Mouse (Mus musculus): ENCODE measurements at regions not wholly inside any gene's neighbourhood (a gene's known extent, or its start where the extent isn't known, plus 50 kb on each side); places are given as distances from the start of the nearest gene placed in this dataset.

DNA sequence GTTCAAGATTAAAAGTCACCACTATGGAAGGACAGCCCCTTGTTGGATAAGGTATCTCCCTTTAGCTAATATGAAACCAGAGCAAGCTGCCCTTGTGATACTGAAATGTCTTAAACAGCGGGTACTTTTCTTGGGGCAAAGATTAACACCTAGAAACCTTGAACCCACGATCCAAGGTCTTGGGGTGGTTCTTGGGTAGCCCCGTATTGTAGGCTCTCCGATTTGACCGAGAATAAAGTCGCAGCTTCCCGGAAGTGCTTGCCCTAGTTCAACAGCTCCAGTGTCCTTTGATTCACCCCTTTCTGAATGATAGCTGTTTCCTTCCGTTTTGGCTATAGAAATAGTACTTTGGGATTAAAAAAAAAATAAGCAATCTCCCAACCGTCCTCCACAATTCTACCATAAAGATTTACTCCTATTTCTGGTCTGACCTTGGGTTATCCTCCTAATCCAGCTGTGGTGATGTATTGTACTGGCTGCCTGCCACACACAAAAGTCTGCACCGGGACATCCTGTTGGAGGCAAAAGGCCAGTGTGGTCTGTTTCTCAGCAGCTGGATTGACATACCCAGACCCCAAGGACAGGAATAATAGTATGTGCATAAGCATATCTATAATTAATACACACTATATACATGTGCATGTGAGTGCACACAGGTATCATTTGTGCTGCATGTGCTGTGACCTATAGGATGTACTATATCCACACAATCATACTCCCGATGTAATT, 427.0 kb upstream of the Dph6 start (continued):
- TF ChIP-seq CHD2 (IDR thresholded peaks at IDR 0.05; ENCODE audit: low read length), result no peak

DNA sequence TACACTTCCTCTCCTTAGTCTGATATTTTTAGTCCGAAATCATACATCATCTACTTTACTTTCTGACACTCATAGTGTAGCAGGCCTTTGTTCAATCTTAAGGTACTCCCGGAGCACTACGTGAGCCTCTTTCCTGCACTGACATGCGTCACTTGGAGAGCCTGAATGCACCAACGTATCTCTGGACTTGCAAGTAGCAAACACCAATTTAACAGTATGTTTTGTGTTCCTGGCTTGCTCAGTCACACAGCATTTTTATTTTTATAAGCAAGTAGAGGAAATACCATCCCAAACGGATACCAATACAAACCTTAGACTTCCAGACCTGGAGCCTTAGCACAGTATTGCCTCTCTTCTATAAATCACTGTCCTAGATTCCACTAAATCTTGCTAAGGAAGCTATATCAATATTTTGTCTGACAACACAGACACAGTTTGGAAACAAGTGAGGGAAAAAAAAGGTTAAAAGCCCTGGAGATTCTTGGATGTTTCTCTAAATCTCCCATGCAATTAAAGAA, 427.6 kb upstream of the Dph6 start:
- H3K4me3 ChIP-seq (ENCODE audit: control insufficient read depth in 1 of 2, insufficient read depth in 1 of 2, low read depth in 2 of 2, low read length in 2 of 2), result no peak overlapping the region

DNA sequence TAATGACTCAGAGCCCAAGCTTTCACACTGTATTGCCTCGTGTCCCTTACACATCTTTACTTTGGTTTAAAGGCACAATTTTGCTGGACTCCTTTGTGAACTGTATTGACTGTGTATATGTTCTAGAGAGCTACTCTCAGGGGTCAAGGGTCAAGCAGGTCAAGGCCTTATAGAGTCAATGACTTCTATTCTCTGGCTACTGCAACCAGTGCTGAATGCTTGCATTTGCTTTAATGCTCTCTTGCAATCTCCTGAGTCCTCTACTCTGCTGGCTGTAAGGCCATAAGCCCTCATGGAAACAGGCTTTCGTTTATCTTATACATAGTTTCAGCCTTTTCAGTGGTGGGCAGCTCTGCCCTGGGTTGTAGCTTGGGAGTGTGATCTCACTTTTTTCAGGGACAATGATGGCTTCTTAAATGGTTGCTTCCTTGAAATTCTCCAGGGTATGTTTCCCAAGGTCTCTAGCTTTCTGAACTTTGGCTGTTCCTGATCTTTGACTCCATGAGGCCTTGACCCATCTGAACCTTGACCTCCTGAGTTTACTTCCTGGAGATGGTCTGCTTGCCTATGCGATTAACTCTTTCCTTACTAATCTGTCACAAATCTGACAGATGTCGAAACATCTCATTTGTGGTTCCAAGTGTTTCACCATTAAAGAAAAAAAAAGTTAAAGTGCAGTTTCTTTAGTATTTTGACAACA, 433.8 kb upstream of the Dph6 start:
- no peaks in the 10 kb centered on the region for H3K36me3 ChIP-seq (ENCODE audit: control insufficient read depth in 1 of 2, insufficient read depth in 2 of 2, low read length in 2 of 2)
- no peaks in the 10 kb centered on the region for H3K27me3 ChIP-seq (ENCODE audit: control insufficient read depth in 1 of 2, insufficient read depth in 2 of 2, low read length in 2 of 2)
- H3K27ac ChIP-seq (ENCODE audit: control insufficient read depth, low read depth, low read length), result no peak overlapping the region
- no peaks in the 10 kb centered on the region for H3K4me1 ChIP-seq (ENCODE audit: control insufficient read depth in 1 of 2, insufficient read depth in 2 of 2, low read length in 2 of 2)
- TF ChIP-seq POLR2AphosphoS2 (IDR thresholded peaks at IDR 0.05; ENCODE audit: low read length) (no peak), CTCF (IDR thresholded peaks at IDR 0.05 in 2 of 3, conservative IDR thresholded peaks at IDR 0.05 in 1 of 3; ENCODE audit: control insufficient read depth in 1 of 3, insufficient read depth in 1 of 3, low read depth in 2 of 3, low read length in 3 of 3, poor library complexity in 1 of 3, severe bottlenecking in 1 of 3) (no peak)
- no peak for DNase-seq (ENCODE audit: low read depth, low spot score)
- no peaks in the 10 kb centered on the region for H3K9me3 ChIP-seq (replicated peaks; ENCODE audit: insufficient read depth, low read length)
- no peaks in the 10 kb centered on the region for H3K79me2 ChIP-seq (ENCODE audit: control insufficient read depth, insufficient read depth, low read length, poor library complexity)
- no peak overlapping the region for H3K4me3 ChIP-seq (ENCODE audit: control insufficient read depth in 1 of 2, insufficient read depth in 1 of 2, low read depth in 2 of 2, low read length in 2 of 2)
- H3K9ac ChIP-seq (ENCODE audit: control insufficient read depth, low read depth, low read length, poor library complexity, severe bottlenecking), result no peak overlapping the region

More for the DNA sequence above, 427.6 kb upstream of the Dph6 start:
- no peaks in the 10 kb centered on the region for H3K36me3 ChIP-seq (ENCODE audit: control insufficient read depth in 1 of 2, insufficient read depth in 2 of 2, low read length in 2 of 2)
- H3K9me3 ChIP-seq (replicated peaks; ENCODE audit: insufficient read depth, low read length), result no peaks in the 10 kb centered on the region
- H3K27ac ChIP-seq (ENCODE audit: control insufficient read depth, low read depth, low read length), result no peak overlapping the region
- TF ChIP-seq MYB (IDR thresholded peaks at IDR 0.05; ENCODE audit: low read depth, low read length) (no peak), NELFE (IDR thresholded peaks at IDR 0.05; ENCODE audit: low read depth, low read length) (no peak), KAT2A (conservative IDR thresholded peaks at IDR 0.05; ENCODE audit: low read depth, low read length) (no peak), GABPA (IDR thresholded peaks at IDR 0.05; ENCODE audit: low read depth, low read length) (no peak), E2F4 (IDR thresholded peaks at IDR 0.05; ENCODE audit: borderline replicate concordance, low read depth, low read length) (no peak), JUND (IDR thresholded peaks at IDR 0.05; ENCODE audit: low read depth, low read length) (no peak), RCOR1 (IDR thresholded peaks at IDR 0.05; ENCODE audit: low read depth, low read length) (no peak), POLR2AphosphoS5 (IDR thresholded peaks at IDR 0.05; ENCODE audit: borderline replicate concordance, low read depth, low read length) (no peak), MAFK (IDR thresholded peaks at IDR 0.05; ENCODE audit: borderline replicate concordance, low read depth, low read length) (no peak), MAZ (IDR thresholded peaks at IDR 0.05; ENCODE audit: low read depth, low read length) (no peak), HCFC1 (IDR thresholded peaks at IDR 0.05; ENCODE audit: low read depth, low read length) (no peak), TBP (IDR thresholded peaks at IDR 0.05; ENCODE audit: low read depth, low read length) (no peak), TAL1 (IDR thresholded peaks at IDR 0.05; ENCODE audit: low read length) (no peak)
- no peaks in the 10 kb centered on the region for H3K27me3 ChIP-seq (ENCODE audit: control insufficient read depth in 1 of 2, insufficient read depth in 2 of 2, low read length in 2 of 2)
- no peaks in the 10 kb centered on the region for H3K79me2 ChIP-seq (ENCODE audit: control insufficient read depth, insufficient read depth, low read length, poor library complexity)
- no peaks in the 10 kb centered on the region for H3K4me1 ChIP-seq (ENCODE audit: control insufficient read depth in 1 of 2, insufficient read depth in 2 of 2, low read length in 2 of 2)
- DNase-seq (ENCODE audit: low read depth, low spot score), result no peak
- no peak overlapping the region for H3K9ac ChIP-seq (ENCODE audit: control insufficient read depth, low read depth, low read length, poor library complexity, severe bottlenecking)

Data from MEL (cell line).